Mouse (Mus musculus) stomach, embryonic 15.5 days (tissue): ENCODE results near the gene Cers6. TPM values are rescaled to one million over a fixed set of nuclear protein-coding genes. Genes with fewer than 3 reads are reported as not detected.

Experiments used
- ATAC-seq: fragments of 200-750 bp; cut with Nextera tagmentation; 2 replicates; pipeline ENCODE4 v1.8.0; 2017; ENCODE audit warnings: low read depth, moderate number of reproducible peaks, moderate TSS enrichment; ENCODE audit not compliant: insufficient read depth, low FRiP score
- H3K27ac ChIP-seq: fragments of 300-500 bp; sonication (generic); 2 replicates; pipeline ENCODE4 v1.5.1; 2015; ENCODE audit warnings: mild to moderate bottlenecking, inconsistent platforms
- H3K27me3 ChIP-seq: fragments of 300-500 bp; sonication (generic); replicated peaks from 2 replicates; pipeline ENCODE4 v1.6.1; 2015; ENCODE audit warnings: inconsistent platforms
- H3K36me3 ChIP-seq: fragments of 300-500 bp; sonication (generic); 2 replicates; pipeline ENCODE4 v1.6.1; 2015; ENCODE audit warnings: inconsistent platforms
- H3K4me1 ChIP-seq: fragments of 300-500 bp; sonication (generic); 2 replicates; pipeline ENCODE4 v1.6.1; 2015; ENCODE audit warnings: inconsistent platforms
- H3K4me2 ChIP-seq: fragments of 300-500 bp; sonication (generic); 2 replicates; pipeline ENCODE4 v1.6.1; 2015; ENCODE audit warnings: mild to moderate bottlenecking, inconsistent platforms
- H3K4me3 ChIP-seq: fragments of 300-500 bp; sonication (generic); replicated peaks from 2 replicates; pipeline ENCODE4 v1.5.1; 2015; ENCODE audit warnings: inconsistent platforms
- H3K9ac ChIP-seq: fragments of 300-500 bp; sonication (generic); 2 replicates; pipeline ENCODE4 v1.6.1; 2015; ENCODE audit warnings: inconsistent platforms
- H3K9me3 ChIP-seq: fragments of 300-500 bp; sonication (generic); 2 replicates; pipeline ENCODE4 v1.6.1; 2016; ENCODE audit warnings: inconsistent platforms
- WGBS: fragments of 180-500 bp; shearing (Covaris S2); methylation state at CpG from one replicate; pipeline ENCODE4 v1.1.7; 2015; 5-methylcytosine and 5-hydroxymethylcytosine counted together
- polyA plus RNA-seq: library from polyadenylated mRNA; unstranded; fragments of >200 nt; fragmentation: Nextera tagmentation; extraction: Ambion mirVana; gene quantifications from 2 replicates; pipeline ENCODE4 v1.2.1, GENCODE M21; 2015

The Cers6 gene
- polyA plus RNA-seq, 1 experiment from 2014 or later, result 25.7 TPM

- Histone ChIP-seq H3K27ac (no peak overlapping the region), H3K4me2 (no peak overlapping the region), H3K4me1 (no peaks in the 10 kb centered on the region), H3K27me3 (no peaks in the 10 kb centered on the region), H3K9me3 (no peaks in the 10 kb centered on the region), H3K4me3 (no peak overlapping the region), H3K36me3 (no peaks in the 10 kb centered on the region), H3K9ac (no peak overlapping the region)
- no peak for ATAC-seq
These were observed 200.1 kb downstream of the Cers6 start for GRCm38 (mm10) chr2:69061313-69061712.

- H3K27ac ChIP-seq, result no peak overlapping the region
These were observed 200.9 kb downstream of the Cers6 start for GRCm38 (mm10) chr2:69061910-69062689.

GRCm38 (mm10) chr2:69064759-69065158, 203.5 kb downstream of the Cers6 start:
- no peaks in the 10 kb centered on the region for H3K36me3 ChIP-seq
- ATAC-seq, result no peak
- WGBS, result 87% methylated on average over 6 of the region's 6 CpGs

More at GRCm38 (mm10) chr2:69061910-69062689, 200.9 kb downstream of the Cers6 start:
- H3K9me3 ChIP-seq, result no peaks in the 10 kb centered on the region
- ATAC-seq, result no peak
- no peak overlapping the region for H3K4me2 ChIP-seq
- no peak overlapping the region for H3K4me3 ChIP-seq
- H3K27me3 ChIP-seq, result no peaks in the 10 kb centered on the region
- no peaks in the 10 kb centered on the region for H3K4me1 ChIP-seq
- WGBS, result 88% methylated on average over 5 of the region's 5 CpGs
- no peaks in the 10 kb centered on the region for H3K36me3 ChIP-seq
- no peak overlapping the region for H3K9ac ChIP-seq

GRCm38 (mm10) chr2:69071440-69072235, 210.4 kb downstream of the Cers6 start:
- WGBS, result 60% methylated on average over 7 of the region's 7 CpGs
- Histone ChIP-seq H3K4me2 (no peak overlapping the region), H3K27ac (no peak overlapping the region), H3K36me3 (no peaks in the 10 kb centered on the region), H3K4me1 (no peaks in the 10 kb centered on the region), H3K27me3 (no peaks in the 10 kb centered on the region), H3K9me3 (no peaks in the 10 kb centered on the region), H3K9ac (no peak overlapping the region), H3K4me3 (no peak overlapping the region)
- no peak for ATAC-seq

More at GRCm38 (mm10) chr2:69064759-69065158, 203.5 kb downstream of the Cers6 start:
- Histone ChIP-seq H3K4me2 (no peak overlapping the region), H3K27ac (no peak overlapping the region), H3K9ac (no peak overlapping the region), H3K27me3 (no peaks in the 10 kb centered on the region), H3K9me3 (no peaks in the 10 kb centered on the region), H3K4me3 (no peak overlapping the region), H3K4me1 (no peaks in the 10 kb centered on the region)

GRCm38 (mm10) chr2:69077189-69077588, 215.9 kb downstream of the Cers6 start:
- Histone ChIP-seq H3K27ac (no peak overlapping the region), H3K4me2 (no peak overlapping the region), H3K27me3 (no peaks in the 10 kb centered on the region), H3K4me1 (no peaks in the 10 kb centered on the region), H3K9me3 (no peaks in the 10 kb centered on the region), H3K9ac (no peak overlapping the region), H3K36me3 (no peaks in the 10 kb centered on the region), H3K4me3 (no peak overlapping the region)
- no peak for ATAC-seq
- WGBS, result 83% methylated on average over 3 of the region's 3 CpGs

GRCm38 (mm10) chr2:69080760-69081159, 219.5 kb downstream of the Cers6 start:
- H3K36me3 ChIP-seq, result no peaks in the 10 kb centered on the region
- H3K4me1 ChIP-seq, result no peaks in the 10 kb centered on the region
- H3K4me3 ChIP-seq, result no peak overlapping the region
- ATAC-seq, result no peak
- H3K4me2 ChIP-seq, result no peak overlapping the region
- H3K27ac ChIP-seq, result no peak overlapping the region
- 74% methylated on average over 1 of the region's 1 CpGs for WGBS
- no peak overlapping the region for H3K9ac ChIP-seq
- H3K27me3 ChIP-seq, result no peaks in the 10 kb centered on the region
- H3K9me3 ChIP-seq, result no peaks in the 10 kb centered on the region

- Histone ChIP-seq H3K9me3 (no peaks in the 10 kb centered on the region), H3K27ac (no peak overlapping the region), H3K4me1 (no peaks in the 10 kb centered on the region), H3K27me3 (no peaks in the 10 kb centered on the region), H3K4me3 (no peak overlapping the region), H3K9ac (no peak overlapping the region), H3K4me2 (no peak overlapping the region), H3K36me3 (no peaks in the 10 kb centered on the region)
- 52% methylated on average over 8 of the region's 8 CpGs for WGBS
- no peak for ATAC-seq
These were observed 221.4 kb downstream of the Cers6 start for GRCm38 (mm10) chr2:69082499-69083197.

- Histone ChIP-seq H3K36me3 (no peaks in the 10 kb centered on the region), H3K27ac (no peak overlapping the region), H3K4me3 (no peak overlapping the region), H3K4me1 (no peaks in the 10 kb centered on the region), H3K27me3 (no peaks in the 10 kb centered on the region), H3K9me3 (no peaks in the 10 kb centered on the region), H3K4me2 (no peak overlapping the region), H3K9ac (no peak overlapping the region)
- 88% methylated on average over 3 of the region's 3 CpGs for WGBS
- no peak for ATAC-seq
These were observed 221.9 kb downstream of the Cers6 start for GRCm38 (mm10) chr2:69083198-69083509.

- Histone ChIP-seq H3K9ac (no peak overlapping the region), H3K36me3 (no peaks in the 10 kb centered on the region), H3K27ac (no peak overlapping the region)
These were observed 223.2 kb downstream of the Cers6 start for GRCm38 (mm10) chr2:69084416-69084815.

GRCm38 (mm10) chr2:69086505-69087260, 225.4 kb downstream of the Cers6 start:
- Histone ChIP-seq H3K36me3 (no peaks in the 10 kb centered on the region), H3K27me3 (no peaks in the 10 kb centered on the region), H3K4me1 (no peaks in the 10 kb centered on the region), H3K4me3 (no peak overlapping the region), H3K9ac (no peak overlapping the region), H3K27ac (no peak overlapping the region), H3K4me2 (no peak overlapping the region), H3K9me3 (no peaks in the 10 kb centered on the region)
- WGBS, result 73% methylated on average over 8 of the region's 8 CpGs
- no peak for ATAC-seq

More at GRCm38 (mm10) chr2:69084416-69084815, 223.2 kb downstream of the Cers6 start:
- 64% methylated on average over 6 of the region's 6 CpGs for WGBS
- no peak overlapping the region for H3K4me2 ChIP-seq
- H3K27me3 ChIP-seq, result no peaks in the 10 kb centered on the region
- no peaks in the 10 kb centered on the region for H3K9me3 ChIP-seq
- no peaks in the 10 kb centered on the region for H3K4me1 ChIP-seq
- H3K4me3 ChIP-seq, result no peak overlapping the region
- ATAC-seq, result no peak

GRCm38 (mm10) chr2:69095836-69096235, 234.6 kb downstream of the Cers6 start:
- Histone ChIP-seq H3K36me3 (no peaks in the 10 kb centered on the region), H3K27ac (no peak overlapping the region), H3K4me3 (no peak overlapping the region), H3K27me3 (no peaks in the 10 kb centered on the region), H3K4me1 (no peaks in the 10 kb centered on the region), H3K9me3 (no peaks in the 10 kb centered on the region), H3K4me2 (no peak overlapping the region), H3K9ac (no peak overlapping the region)
- ATAC-seq, result no peak
